Mouse (Mus musculus): Measurements from ENCODE around the gene Pdpr. TPM values are rescaled to one million over a fixed set of nuclear protein-coding genes. Genes with fewer than 3 reads are reported as not detected.
"Not testable (repeated sequence)": the region's sequence is repeated elsewhere in the genome, so short reads cannot be mapped to it uniquely, and the experiment has no call there.

The Pdpr gene
- polyA plus RNA-seq, 1 experiment: 22.4 TPM

- H3K9ac ChIP-seq (ENCODE audit: low read depth, poor library complexity, severe bottlenecking): no peak overlapping the region
- H3K27me3 ChIP-seq (ENCODE audit: control insufficient read depth, insufficient read depth, low read length, poor library complexity, severe bottlenecking): no peaks in the 10 kb centered on the region
- no peak for TF ChIP-seq CTCF (IDR thresholded peaks at IDR 0.05; ENCODE audit: low read depth, low read length)
- no peak for TF ChIP-seq EP300 (IDR thresholded peaks at IDR 0.05; ENCODE audit: insufficient read depth, low read depth, low read length)
- TF ChIP-seq POLR2A (IDR thresholded peaks at IDR 0.05; ENCODE audit: insufficient read depth, low read length): no peak
- H3K36me3 ChIP-seq (ENCODE audit: control insufficient read depth, insufficient read depth, low read length, poor library complexity, severe bottlenecking): peaks cover 31% of the 10 kb centered on the region
- no peak overlapping the region for H3K27ac ChIP-seq (ENCODE audit: insufficient read depth, low read length)
- H3K4me1 ChIP-seq (ENCODE audit: control insufficient read depth, insufficient read depth, low read length): no peaks in the 10 kb centered on the region
- H3K9me3 ChIP-seq (replicated peaks; ENCODE audit: control insufficient read depth, insufficient read depth, low read length, poor library complexity, severe bottlenecking): no peaks in the 10 kb centered on the region
- no peak overlapping the region for H3K4me3 ChIP-seq (ENCODE audit: low read depth, low read length)
Observed at GRCm38 (mm10) chr8:111114891-111115290, 20.5 kb downstream of the Pdpr start.

GRCm38 (mm10) chr8:111119481-111119880 lies 25.1 kb downstream of the Pdpr start:
- Histone ChIP-seq H3K27me3 (ENCODE audit: control insufficient read depth, insufficient read depth, low read length, poor library complexity, severe bottlenecking) (no peaks in the 10 kb centered on the region), H3K27ac (ENCODE audit: insufficient read depth, low read length) (no peak overlapping the region), H3K4me3 (ENCODE audit: low read depth, low read length) (no peak overlapping the region), H3K4me1 (ENCODE audit: control insufficient read depth, insufficient read depth, low read length) (no peaks in the 10 kb centered on the region), H3K9me3 (replicated peaks; ENCODE audit: control insufficient read depth, insufficient read depth, low read length, poor library complexity, severe bottlenecking) (no peaks in the 10 kb centered on the region), H3K9ac (ENCODE audit: low read depth, poor library complexity, severe bottlenecking) (no peak overlapping the region), H3K36me3 (ENCODE audit: control insufficient read depth, insufficient read depth, low read length, poor library complexity, severe bottlenecking) (peaks cover 42% of the 10 kb centered on the region)
- TF ChIP-seq EP300 (IDR thresholded peaks at IDR 0.05; ENCODE audit: insufficient read depth, low read depth, low read length) (no peak), POLR2A (IDR thresholded peaks at IDR 0.05; ENCODE audit: insufficient read depth, low read length) (no peak), CTCF (IDR thresholded peaks at IDR 0.05; ENCODE audit: low read depth, low read length) (no peak)

GRCm38 (mm10) chr8:111130756-111131155 lies 36.3 kb downstream of the Pdpr start:
- no peaks in the 10 kb centered on the region for H3K9me3 ChIP-seq (replicated peaks; ENCODE audit: control insufficient read depth, insufficient read depth, low read length, poor library complexity, severe bottlenecking)

GRCm38 (mm10) chr8:111142521-111142920 lies 48.1 kb downstream of the Pdpr start:
- Histone ChIP-seq H3K4me3 (ENCODE audit: low read depth, low read length) (no peak overlapping the region), H3K36me3 (ENCODE audit: control insufficient read depth, insufficient read depth, low read length, poor library complexity, severe bottlenecking) (peaks cover 2% of the 10 kb centered on the region; the same call in 1 of the 2 replicates), H3K27me3 (ENCODE audit: control insufficient read depth, insufficient read depth, low read length, poor library complexity, severe bottlenecking) (no peaks in the 10 kb centered on the region), H3K9me3 (replicated peaks; ENCODE audit: control insufficient read depth, insufficient read depth, low read length, poor library complexity, severe bottlenecking) (no peaks in the 10 kb centered on the region), H3K4me1 (ENCODE audit: control insufficient read depth, insufficient read depth, low read length) (no peaks in the 10 kb centered on the region), H3K9ac (ENCODE audit: low read depth, poor library complexity, severe bottlenecking) (no peak overlapping the region), H3K27ac (ENCODE audit: insufficient read depth, low read length) (no peak overlapping the region)
- no peak for TF ChIP-seq CTCF (IDR thresholded peaks at IDR 0.05; ENCODE audit: low read depth, low read length)

More at GRCm38 (mm10) chr8:111130756-111131155, 36.3 kb downstream of the Pdpr start:
- H3K36me3 ChIP-seq (ENCODE audit: control insufficient read depth, insufficient read depth, low read length, poor library complexity, severe bottlenecking): peaks cover 42% of the 10 kb centered on the region
- TF ChIP-seq EP300 (IDR thresholded peaks at IDR 0.05; ENCODE audit: insufficient read depth, low read depth, low read length): no peak
- no peak for TF ChIP-seq POLR2A (IDR thresholded peaks at IDR 0.05; ENCODE audit: insufficient read depth, low read length)
- no peak for TF ChIP-seq CTCF (IDR thresholded peaks at IDR 0.05; ENCODE audit: low read depth, low read length)
- H3K4me3 ChIP-seq (ENCODE audit: low read depth, low read length): no peak overlapping the region
- no peaks in the 10 kb centered on the region for H3K27me3 ChIP-seq (ENCODE audit: control insufficient read depth, insufficient read depth, low read length, poor library complexity, severe bottlenecking)
- H3K4me1 ChIP-seq (ENCODE audit: control insufficient read depth, insufficient read depth, low read length): no peaks in the 10 kb centered on the region
- H3K27ac ChIP-seq (ENCODE audit: insufficient read depth, low read length): no peak overlapping the region
- H3K9ac ChIP-seq (ENCODE audit: low read depth, poor library complexity, severe bottlenecking): no peak overlapping the region

- peak overlapping the region; percentile 81 for H3K9ac ChIP-seq (ENCODE audit: low read depth, poor library complexity, severe bottlenecking)
- H3K27ac ChIP-seq (ENCODE audit: insufficient read depth, low read length); H3K9me3 ChIP-seq (replicated peaks; ENCODE audit: control insufficient read depth, insufficient read depth, low read length, poor library complexity, severe bottlenecking); H3K27me3 ChIP-seq (ENCODE audit: control insufficient read depth, insufficient read depth, low read length, poor library complexity, severe bottlenecking); H3K36me3 ChIP-seq (ENCODE audit: control insufficient read depth, insufficient read depth, low read length, poor library complexity, severe bottlenecking); H3K4me1 ChIP-seq (ENCODE audit: control insufficient read depth, insufficient read depth, low read length): not testable (repeated sequence)
- peak overlapping the region; percentile 96 for H3K4me3 ChIP-seq (ENCODE audit: low read depth, low read length)
Observed at GRCm38 (mm10) chr8:111144901-111145459, 50.5 kb downstream of the Pdpr start.

- not testable (repeated sequence) for H3K27ac ChIP-seq (ENCODE audit: insufficient read depth, low read length)
Observed at GRCm38 (mm10) chr8:111145460-111146012, 51.1 kb downstream of the Pdpr start.

More at GRCm38 (mm10) chr8:111145460-111146012, 51.1 kb downstream of the Pdpr start:
- not testable (repeated sequence) for H3K27me3 ChIP-seq (ENCODE audit: control insufficient read depth, insufficient read depth, low read length, poor library complexity, severe bottlenecking); H3K4me1 ChIP-seq (ENCODE audit: control insufficient read depth, insufficient read depth, low read length); H3K36me3 ChIP-seq (ENCODE audit: control insufficient read depth, insufficient read depth, low read length, poor library complexity, severe bottlenecking); H3K9me3 ChIP-seq (replicated peaks; ENCODE audit: control insufficient read depth, insufficient read depth, low read length, poor library complexity, severe bottlenecking)
- H3K4me3 ChIP-seq (ENCODE audit: low read depth, low read length): peak overlapping the region; percentile 96
- H3K9ac ChIP-seq (ENCODE audit: low read depth, poor library complexity, severe bottlenecking): peak overlapping the region; percentile 81

Data from ES-Bruce4 (cell line).